Mouse (Mus musculus) hindbrain, postnatal 0 days (tissue): ENCODE measurements at regions not wholly inside any gene's neighbourhood (a gene's known extent, or its start where the extent isn't known, plus 50 kb on each side); places are given as distances from the start of the nearest gene placed in this dataset.

Experiments used
- ATAC-seq: fragments of 200-750 bp; cut with Nextera tagmentation; 2 replicates; pipeline ENCODE4 v1.8.0; 2017; ENCODE audit warnings: mild to moderate bottlenecking, moderate TSS enrichment, moderate library complexity
- DNase-seq: peaks from one replicate; pipeline ENCODE4 v3.0.0-alpha.2; 2015; ENCODE audit warnings: low spot score
- H3K27ac ChIP-seq: fragments of 300-500 bp; sonication (generic); 2 replicates; pipeline ENCODE4 v1.5.1; 2014; ENCODE audit warnings: mild to moderate bottlenecking
- H3K27me3 ChIP-seq: fragments of 300-500 bp; sonication (generic); 2 replicates; pipeline ENCODE4 v1.6.1; 2014; ENCODE audit warnings: low read length, mixed read lengths; ENCODE audit not compliant: insufficient read depth
- H3K36me3 ChIP-seq: fragments of 300-500 bp; sonication (generic); 2 replicates; pipeline ENCODE4 v1.6.1; 2014; ENCODE audit warnings: low read length, mixed read lengths; ENCODE audit not compliant: insufficient read depth
- H3K4me1 ChIP-seq: fragments of 300-500 bp; sonication (generic); 2 replicates; pipeline ENCODE4 v1.6.1; 2014; ENCODE audit warnings: antibody characterized with exemption, low read length, mixed read lengths; ENCODE audit not compliant: insufficient read depth
- H3K4me2 ChIP-seq: fragments of 300-500 bp; sonication (generic); 2 replicates; pipeline ENCODE4 v1.6.1; 2014; ENCODE audit warnings: low read depth, mild to moderate bottlenecking, low read length, moderate library complexity, mixed read lengths
- H3K4me3 ChIP-seq: fragments of 300-500 bp; sonication (generic); 2 replicates; pipeline ENCODE4 v1.5.1; 2014; ENCODE audit warnings: low read length
- H3K9ac ChIP-seq: fragments of 300-500 bp; sonication (generic); replicated peaks from 2 replicates; pipeline ENCODE4 v1.6.1; 2014; ENCODE audit warnings: mild to moderate bottlenecking, low read length, moderate library complexity, mixed read lengths
- H3K9me3 ChIP-seq: fragments of 300-500 bp; sonication (generic); 2 replicates; pipeline ENCODE4 v1.6.1; 2016; ENCODE audit warnings: low read length, mixed read lengths
- CTCF ChIP-seq: IDR thresholded peaks from 2 replicates; pipeline ENCODE4 v1.5.1; 2016; ENCODE audit warnings: antibody characterized with exemption, control low read depth, low read depth
- WGBS: fragments of 180-500 bp; shearing (Covaris S2); extraction: QIAGEN DNeasy Blood & Tissue Kit; methylation state at CpG from one replicate; pipeline ENCODE4 v1.1.7; 2014; 5-methylcytosine and 5-hydroxymethylcytosine counted together

DNA sequence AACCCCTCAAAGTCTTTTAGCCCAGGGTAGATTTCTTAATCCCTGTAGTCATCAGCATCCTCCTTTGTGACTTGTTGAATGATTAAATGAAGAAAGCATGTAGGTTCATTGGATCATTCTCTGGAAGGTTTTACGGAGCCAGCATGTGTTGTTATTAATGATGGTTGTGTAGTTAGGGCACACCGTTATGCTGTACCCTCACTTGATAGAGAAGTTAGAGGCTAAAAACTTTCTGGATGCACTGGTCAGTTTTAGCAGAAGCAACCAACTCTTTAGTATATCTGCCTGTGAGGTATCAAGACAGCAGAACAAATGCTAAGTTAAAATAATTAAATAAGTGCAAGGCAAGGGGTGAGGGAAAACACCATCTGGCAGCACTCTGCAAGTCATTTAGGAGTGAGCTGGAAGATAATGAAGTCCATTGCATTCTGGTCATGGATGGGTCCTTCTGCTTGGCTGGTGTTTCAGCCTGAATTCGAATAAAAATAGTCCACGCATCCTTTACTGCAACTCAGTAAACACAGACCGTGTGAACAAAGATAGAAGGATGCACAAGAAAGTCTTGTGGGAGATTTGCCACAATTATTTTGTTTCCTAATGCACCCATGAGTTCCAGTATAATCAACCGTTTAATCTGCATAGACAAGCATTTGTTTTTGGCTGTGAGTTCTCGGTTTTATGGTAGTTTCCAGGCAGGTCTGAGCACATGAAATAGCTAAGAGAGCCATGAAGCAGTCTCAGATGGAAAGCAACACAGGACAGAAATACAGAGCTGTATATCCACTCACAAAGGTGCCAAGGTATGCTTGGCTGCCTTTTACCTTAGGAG, 191.4 kb downstream of the Ube2e3 start:
- no peaks in the 10 kb centered on the region for H3K9me3 ChIP-seq
- no peaks in the 10 kb centered on the region for H3K36me3 ChIP-seq
- H3K4me2 ChIP-seq = no peak overlapping the region
- no peaks in the 10 kb centered on the region for H3K4me1 ChIP-seq
- no peak for TF ChIP-seq CTCF
- H3K9ac ChIP-seq = no peak overlapping the region
- WGBS = 36% methylated on average over 7 of the region's 7 CpGs
- H3K4me3 ChIP-seq = no peak overlapping the region
- ATAC-seq (peak; percentile 58), DNase-seq (peak; percentile 51)
- H3K27ac ChIP-seq = 0 out of 2 replicates have a peak overlapping the region, but pooled peaks have one; percentile 22
- no peaks in the 10 kb centered on the region for H3K27me3 ChIP-seq

DNA sequence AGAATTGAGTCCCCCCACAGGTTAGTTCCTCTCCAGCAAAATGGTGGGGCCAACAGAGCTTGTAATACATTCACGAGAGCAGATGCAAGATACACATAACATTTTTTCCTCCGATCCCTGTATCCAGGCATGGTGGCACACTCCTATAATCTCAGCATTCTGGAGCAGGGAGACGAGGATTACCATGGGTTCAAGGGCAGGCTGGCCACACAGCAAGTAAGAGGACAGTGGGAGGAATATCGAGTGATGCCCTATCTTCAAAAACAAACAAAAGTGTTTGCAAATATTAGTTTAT, 192.0 kb downstream of the Ube2e3 start:
- peak; percentile 7; the same call in 1 of the 2 replicates for ATAC-seq

DNA sequence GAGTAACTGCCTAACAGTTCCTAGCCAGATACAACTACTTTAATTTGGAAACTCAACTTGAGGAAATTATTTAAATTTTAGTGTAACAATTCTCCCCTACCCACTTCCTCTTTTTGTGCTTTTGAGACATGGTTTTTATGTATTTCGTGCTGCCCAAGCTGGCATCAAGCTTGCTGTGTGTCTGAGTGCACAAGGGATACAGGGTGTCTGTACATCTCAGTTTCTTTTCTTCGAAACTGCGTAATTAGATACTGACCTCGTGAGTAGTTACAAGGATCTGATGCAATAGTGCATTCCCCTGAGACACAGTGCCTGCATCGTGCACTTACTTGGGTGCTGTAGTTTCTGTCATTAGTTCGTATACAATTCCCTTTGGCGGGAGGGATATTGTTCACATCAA, 192.4 kb downstream of the Ube2e3 start:
- no peaks in the 10 kb centered on the region for H3K4me1 ChIP-seq
- TF ChIP-seq CTCF = no peak
- H3K9me3 ChIP-seq = no peaks in the 10 kb centered on the region
- H3K36me3 ChIP-seq = no peaks in the 10 kb centered on the region
- H3K4me2 ChIP-seq = no peak overlapping the region
- no peak for ATAC-seq
- no peak overlapping the region for H3K4me3 ChIP-seq
- 74% methylated on average over 7 of the region's 7 CpGs for WGBS
- H3K27me3 ChIP-seq = no peaks in the 10 kb centered on the region
- H3K9ac ChIP-seq = no peak overlapping the region
- DNase-seq = no peak
- no peak overlapping the region for H3K27ac ChIP-seq

More for the DNA sequence above, 192.0 kb downstream of the Ube2e3 start:
- 67% methylated on average over 4 of the region's 4 CpGs for WGBS
- H3K27ac ChIP-seq = 0 out of 2 replicates have a peak overlapping the region, but pooled peaks have one; percentile 22
- no peaks in the 10 kb centered on the region for H3K27me3 ChIP-seq
- H3K9me3 ChIP-seq = no peaks in the 10 kb centered on the region
- H3K9ac ChIP-seq = no peak overlapping the region
- H3K4me1 ChIP-seq = no peaks in the 10 kb centered on the region
- peak; percentile 29 for DNase-seq
- TF ChIP-seq CTCF = no peak
- H3K4me3 ChIP-seq = no peak overlapping the region
- no peaks in the 10 kb centered on the region for H3K36me3 ChIP-seq
- no peak overlapping the region for H3K4me2 ChIP-seq

DNA sequence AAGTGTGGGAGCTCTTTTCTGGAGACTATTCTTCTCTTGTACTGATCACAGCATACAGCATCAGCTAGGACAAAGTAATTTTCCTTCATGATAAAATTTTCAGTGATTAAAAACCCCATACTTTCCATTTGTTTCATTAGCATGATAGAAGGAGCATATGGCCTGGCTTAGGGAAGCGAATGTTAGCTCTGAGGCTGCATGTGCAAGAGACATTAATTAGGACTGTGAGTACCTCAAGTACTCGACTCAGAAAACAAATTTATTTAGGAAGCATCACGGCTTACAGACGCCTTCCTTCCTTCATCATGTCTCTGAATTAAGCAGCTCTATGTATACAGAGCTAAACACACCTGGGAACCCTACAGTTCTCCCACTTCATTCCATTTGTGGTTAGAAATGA, 193.6 kb upstream of the Itga4 start:
- TF ChIP-seq CTCF = no peak
- no peaks in the 10 kb centered on the region for H3K9me3 ChIP-seq
- H3K4me3 ChIP-seq = no peak overlapping the region
- no peak overlapping the region for H3K4me2 ChIP-seq
- no peak overlapping the region for H3K9ac ChIP-seq
- no peaks in the 10 kb centered on the region for H3K4me1 ChIP-seq
- H3K27ac ChIP-seq = no peak overlapping the region
- no peak for ATAC-seq
- no peak for DNase-seq
- 69% methylated on average over 4 of the region's 4 CpGs for WGBS
- H3K27me3 ChIP-seq = no peaks in the 10 kb centered on the region
- no peaks in the 10 kb centered on the region for H3K36me3 ChIP-seq

DNA sequence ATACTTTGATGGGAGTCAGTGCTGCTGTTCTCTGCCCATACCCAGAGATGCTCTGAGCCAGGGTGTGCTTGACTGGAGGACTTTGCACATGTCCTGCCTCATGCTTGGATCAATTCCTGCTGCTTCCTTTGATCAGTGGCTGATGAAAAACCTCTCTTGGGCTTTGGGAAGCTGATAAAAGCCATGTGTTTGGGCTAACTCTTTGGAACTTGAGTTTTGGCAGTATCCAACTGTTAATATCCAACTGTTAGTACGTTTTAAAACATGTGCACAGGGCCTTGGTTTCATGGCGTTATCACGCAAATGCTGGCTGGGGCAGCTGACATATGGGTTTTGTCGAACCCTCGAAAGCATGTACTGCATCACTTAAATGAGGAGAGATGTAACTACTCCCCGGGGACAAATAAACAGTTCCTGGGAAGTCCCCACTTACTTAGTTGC, 193.0 kb upstream of the Itga4 start:
- Histone ChIP-seq H3K9ac (no peak overlapping the region), H3K4me1 (no peaks in the 10 kb centered on the region), H3K9me3 (no peaks in the 10 kb centered on the region), H3K36me3 (no peaks in the 10 kb centered on the region), H3K4me3 (no peak overlapping the region), H3K4me2 (no peak overlapping the region), H3K27ac (no peak overlapping the region), H3K27me3 (no peaks in the 10 kb centered on the region)
- DNase-seq (no peak), ATAC-seq (no peak)
- WGBS = 56% methylated on average over 6 of the region's 6 CpGs
- TF ChIP-seq CTCF = no peak

DNA sequence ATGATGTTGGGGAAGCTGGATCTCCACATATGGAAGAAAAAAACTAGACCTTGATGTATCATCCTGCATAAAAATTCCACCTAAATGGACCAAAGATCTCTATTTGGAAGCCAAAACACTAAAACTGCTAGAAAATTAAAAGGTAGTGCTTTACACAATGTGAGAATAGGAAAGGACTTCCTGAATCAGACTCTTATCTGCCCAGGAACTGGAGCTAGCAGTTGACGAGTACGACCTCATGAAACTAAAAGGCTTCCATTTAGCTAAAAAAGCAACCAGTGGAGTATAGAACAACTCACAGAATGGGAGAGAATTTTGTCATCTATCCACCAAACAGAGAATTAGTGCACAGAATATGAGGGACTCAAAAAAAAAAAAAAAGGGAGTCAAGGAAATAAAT, 191.6 kb upstream of the Itga4 start:
- no peak overlapping the region for H3K4me2 ChIP-seq
- TF ChIP-seq CTCF = no peak
- no peaks in the 10 kb centered on the region for H3K4me1 ChIP-seq
- H3K4me3 ChIP-seq = no peak overlapping the region
- ATAC-seq (no peak), DNase-seq (no peak)
- H3K9me3 ChIP-seq = no peaks in the 10 kb centered on the region
- H3K27ac ChIP-seq = no peak overlapping the region
- no peaks in the 10 kb centered on the region for H3K36me3 ChIP-seq
- H3K9ac ChIP-seq = no peak overlapping the region
- no peaks in the 10 kb centered on the region for H3K27me3 ChIP-seq
- WGBS = 91% methylated on average over 2 of the region's 2 CpGs

DNA sequence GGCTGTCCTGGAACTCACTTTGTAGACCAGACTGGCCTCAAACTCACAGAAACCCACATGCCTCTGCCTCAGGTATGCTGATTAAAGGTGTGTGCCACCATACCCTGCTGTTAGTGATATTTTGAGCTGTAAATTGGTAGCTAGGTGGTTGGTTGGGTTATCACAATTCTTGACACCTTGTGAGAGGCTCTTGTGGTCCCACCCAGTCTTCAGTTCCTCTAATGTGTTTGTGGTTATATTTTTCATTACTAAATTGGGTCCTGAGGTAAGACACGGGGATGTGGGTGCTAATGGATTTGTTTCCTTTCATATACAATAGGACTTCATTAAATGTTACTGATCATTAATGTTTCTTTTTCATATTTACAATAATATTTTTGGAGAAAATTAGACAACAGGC, 189.9 kb upstream of the Itga4 start:
- no peak for ATAC-seq
- H3K4me1 ChIP-seq = no peaks in the 10 kb centered on the region
- H3K27ac ChIP-seq = no peak overlapping the region
- WGBS = 85% methylated on average over 1 of the region's 1 CpGs
- H3K27me3 ChIP-seq = no peaks in the 10 kb centered on the region
- no peak overlapping the region for H3K4me2 ChIP-seq
- H3K36me3 ChIP-seq = no peaks in the 10 kb centered on the region
- no peaks in the 10 kb centered on the region for H3K9me3 ChIP-seq
- H3K4me3 ChIP-seq = no peak overlapping the region
- TF ChIP-seq CTCF = no peak
- no peak for DNase-seq
- H3K9ac ChIP-seq = no peak overlapping the region
